Mouse (Mus musculus) neural tube, embryonic 13.5 days (tissue): Measurements from ENCODE around the gene Neurl3. TPM values are rescaled to one million over a fixed set of nuclear protein-coding genes. Genes with fewer than 3 reads are reported as not detected.

ENCODE experiments used
- ATAC-seq: fragments of 200-750 bp; cut with Nextera tagmentation; 2 replicates; pipeline ENCODE4 v1.8.0; 2017; ENCODE audit warnings: low read depth, mild to moderate bottlenecking, moderate TSS enrichment, moderate library complexity
- H3K27ac ChIP-seq: fragments of 300-500 bp; sonication (generic); replicated peaks from 2 replicates; pipeline ENCODE4 v1.5.1; 2015; ENCODE audit warnings: moderate library complexity, mild to moderate bottlenecking, inconsistent platforms
- H3K27me3 ChIP-seq: fragments of 300-500 bp; sonication (generic); 2 replicates; pipeline ENCODE4 v1.6.1; 2015; ENCODE audit warnings: mild to moderate bottlenecking, inconsistent platforms
- H3K36me3 ChIP-seq: fragments of 300-500 bp; sonication (generic); 2 replicates; pipeline ENCODE4 v1.6.1; 2015; ENCODE audit warnings: mild to moderate bottlenecking, inconsistent platforms
- H3K4me1 ChIP-seq: fragments of 300-500 bp; sonication (generic); replicated peaks from 2 replicates; pipeline ENCODE4 v1.6.1; 2015; ENCODE audit warnings: inconsistent platforms
- H3K4me2 ChIP-seq: fragments of 300-500 bp; sonication (generic); 2 replicates; pipeline ENCODE4 v1.6.1; 2015; ENCODE audit warnings: inconsistent platforms, mild to moderate bottlenecking, moderate library complexity
- H3K4me3 ChIP-seq: fragments of 300-500 bp; sonication (generic); 2 replicates; pipeline ENCODE4 v1.5.1; 2015; ENCODE audit warnings: mild to moderate bottlenecking, inconsistent platforms
- H3K9ac ChIP-seq: fragments of 300-500 bp; sonication (generic); 2 replicates; pipeline ENCODE4 v1.6.1; 2015; ENCODE audit warnings: moderate library complexity, mild to moderate bottlenecking, inconsistent platforms
- H3K9me3 ChIP-seq: fragments of 300-500 bp; sonication (generic); 2 replicates; pipeline ENCODE4 v1.6.1; 2016; ENCODE audit warnings: inconsistent platforms
- WGBS: fragments of 180-500 bp; shearing (Covaris S2); methylation state at CpG from one replicate; pipeline ENCODE4 v1.1.7; 2015; 5-methylcytosine and 5-hydroxymethylcytosine counted together
- polyA plus RNA-seq: library from polyadenylated mRNA; unstranded; fragments of >200 nt; fragmentation: Nextera tagmentation; extraction: Ambion mirVana; gene quantifications from 2 replicates; pipeline ENCODE4 v1.2.1, GENCODE M21; 2015

Neurl3 gene
- polyA plus RNA-seq, 1 experiment from 2014 or later: 1.0 TPM

DNA sequence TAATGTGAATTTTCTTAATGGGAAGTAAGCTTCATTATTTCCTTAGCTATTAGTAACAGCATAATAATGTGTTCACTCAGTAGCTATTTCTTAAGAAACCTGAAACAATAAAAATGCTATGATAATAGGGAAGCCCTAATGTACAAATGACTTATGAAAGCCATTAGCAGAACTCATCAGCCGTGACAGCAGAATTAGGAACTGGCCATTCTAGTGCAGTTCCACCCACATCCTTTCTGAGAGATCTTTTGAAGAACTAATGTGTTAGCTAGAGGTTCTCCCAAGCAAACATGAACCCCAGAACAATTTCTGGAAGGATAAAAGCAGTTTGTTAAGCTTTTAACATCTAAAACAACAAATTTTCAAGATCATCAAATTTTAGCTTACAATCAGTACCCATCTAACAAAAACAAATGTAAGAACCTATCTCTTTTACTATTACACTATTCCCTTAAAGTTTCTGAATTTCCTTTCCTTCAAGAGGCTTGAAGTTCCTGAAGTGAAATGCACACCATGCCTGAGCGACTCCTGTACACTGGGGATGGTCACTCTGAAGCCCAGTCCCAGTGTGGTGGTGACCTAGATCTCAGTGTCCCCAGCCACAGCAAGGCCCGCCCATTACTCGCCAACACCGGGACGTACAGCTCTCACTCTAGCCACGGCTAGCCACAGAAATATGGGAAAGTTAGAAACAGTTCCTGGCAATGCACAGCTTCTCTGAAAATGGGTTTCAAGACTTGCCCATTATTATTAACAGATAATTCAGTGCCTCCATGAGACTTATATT, 43.4 kb downstream of the Neurl3 start:
- no peak overlapping the region for H3K27ac ChIP-seq
- H3K36me3 ChIP-seq: peaks cover 64% of the 10 kb centered on the region
- no peaks in the 10 kb centered on the region for H3K4me1 ChIP-seq
- no peaks in the 10 kb centered on the region for H3K27me3 ChIP-seq
- WGBS: 85% methylated on average over 7 of the region's 7 CpGs
- no peak for ATAC-seq
- H3K9ac ChIP-seq: no peak overlapping the region
- H3K9me3 ChIP-seq: no peaks in the 10 kb centered on the region
- H3K4me2 ChIP-seq: no peak overlapping the region
- no peak overlapping the region for H3K4me3 ChIP-seq

- no peaks in the 10 kb centered on the region for H3K27me3 ChIP-seq
- no peaks in the 10 kb centered on the region for H3K9me3 ChIP-seq
- no peak for ATAC-seq
- no peak overlapping the region for H3K4me3 ChIP-seq
- no peak overlapping the region for H3K9ac ChIP-seq
- no peak overlapping the region for H3K4me2 ChIP-seq
- peaks cover 68% of the 10 kb centered on the region for H3K36me3 ChIP-seq
- WGBS: 91% methylated on average over 9 of the region's 9 CpGs
- no peaks in the 10 kb centered on the region for H3K4me1 ChIP-seq
- H3K27ac ChIP-seq: no peak overlapping the region
Measured at GRCm38 (mm10) chr1:36228461-36228860, 46.0 kb downstream of the Neurl3 start.

DNA sequence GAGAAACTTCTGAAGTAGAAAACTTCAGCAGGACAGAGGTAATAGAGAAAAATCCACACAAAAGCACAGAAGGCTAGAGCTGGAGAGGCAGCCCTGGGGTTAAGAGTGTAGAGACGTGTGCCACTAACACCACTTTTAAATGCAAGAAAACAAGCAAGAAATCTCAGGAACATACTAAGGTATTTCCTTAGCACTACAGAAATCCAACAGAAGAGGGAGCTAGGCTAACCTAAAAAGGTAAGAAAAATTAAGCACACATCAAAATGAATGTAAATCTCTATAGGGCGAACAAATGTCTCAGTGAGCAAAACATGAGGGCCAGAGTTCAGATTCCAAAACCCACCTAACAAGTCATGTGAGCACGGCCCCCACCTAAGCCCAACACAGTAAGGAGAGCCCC, 49.8 kb downstream of the Neurl3 start:
- Histone ChIP-seq H3K9me3 (no peaks in the 10 kb centered on the region), H3K4me1 (no peaks in the 10 kb centered on the region), H3K27ac (no peak overlapping the region), H3K4me3 (no peak overlapping the region), H3K36me3 (peaks cover 69% of the 10 kb centered on the region), H3K27me3 (no peaks in the 10 kb centered on the region), H3K9ac (no peak overlapping the region), H3K4me2 (no peak overlapping the region)
- WGBS: 94% methylated on average over 3 of the region's 3 CpGs
- ATAC-seq: no peak

Other genes with a start within 250 kb of the Neurl3 start
- 12.0 and 16.9 TPM in 2 replicates for gene Hs6st1, start 206.3 kb downstream of the Neurl3 start, polyA plus RNA-seq
- 47.1 and 52.0 TPM in 2 replicates for gene Uggt1, start 30.0 kb downstream of the Neurl3 start, polyA plus RNA-seq
- 4.4 and 5.0 TPM in 2 replicates for gene Arid5a, start 33.1 kb upstream of the Neurl3 start, polyA plus RNA-seq
- 34.8 and 36.3 TPM in 2 replicates for gene Kansl3, start 94.5 kb upstream of the Neurl3 start, polyA plus RNA-seq
- gene Fer1l5, start 97.6 kb upstream of the Neurl3 start, polyA plus RNA-seq: 2.5 and 2.7 TPM in 2 replicates
- 73.1 and 74.6 TPM in 2 replicates for gene Lman2l, start 170.6 kb upstream of the Neurl3 start, polyA plus RNA-seq
- 9.3 and 10.3 TPM in 2 replicates for gene Cnnm4, start 196.9 kb upstream of the Neurl3 start, polyA plus RNA-seq
- gene Cnnm3, start 237.2 kb upstream of the Neurl3 start, polyA plus RNA-seq: 3.4 and 4.2 TPM in 2 replicates